Mouse (Mus musculus) embryonic stem cell, embryonic (primary cell): ENCODE measurements at regions not wholly inside any gene's neighbourhood (a gene's known extent, or its start where the extent isn't known, plus 50 kb on each side); places are given as distances from the start of the nearest gene placed in this dataset.

Experiments
- CTCF ChIA-PET, 4 experiments: fragments of 300-600 bp in 2 of 4; fragments of 350-600 bp in 2 of 4; sonication (Branson Sonifier 250); formaldehyde crosslinking; loops; one replicate each; lab custom pipeline; 2022; ENCODE audit warnings: inconsistent platforms in 2 of 4; lab: Charles Lee
- POLR2A ChIA-PET, 4 experiments: fragments of 300-600 bp in 2 of 4; fragments of 350-600 bp in 2 of 4; sonication (Branson Sonifier 250); formaldehyde crosslinking; loops; one replicate each; lab custom pipeline; 2022; ENCODE audit warnings: antibody characterized with exemption in 4 of 4, inconsistent platforms in 1 of 4; lab: Charles Lee

DNA sequence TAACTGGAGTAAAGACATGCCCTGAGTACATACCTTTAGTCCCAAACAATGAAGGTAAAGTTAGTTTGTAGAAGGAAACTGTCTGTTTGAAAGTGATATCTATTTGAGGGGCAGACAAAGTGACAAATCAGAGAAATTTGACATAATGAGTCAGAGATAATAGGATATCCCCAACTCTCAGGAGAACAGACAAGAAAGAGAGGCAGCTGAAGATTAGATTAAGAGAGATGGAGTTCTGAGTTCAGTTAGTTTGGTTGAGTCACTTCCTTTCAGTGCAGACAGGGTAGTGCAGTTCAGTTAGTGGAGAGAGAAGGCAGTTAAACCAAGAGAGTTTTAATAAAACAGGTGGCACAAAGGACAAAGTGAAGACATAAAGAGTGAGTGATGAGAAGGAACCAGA lies 477.4 kb upstream of the Diaph2 start:
- POLR2A ChIA-PET, result no interaction called here

DNA sequence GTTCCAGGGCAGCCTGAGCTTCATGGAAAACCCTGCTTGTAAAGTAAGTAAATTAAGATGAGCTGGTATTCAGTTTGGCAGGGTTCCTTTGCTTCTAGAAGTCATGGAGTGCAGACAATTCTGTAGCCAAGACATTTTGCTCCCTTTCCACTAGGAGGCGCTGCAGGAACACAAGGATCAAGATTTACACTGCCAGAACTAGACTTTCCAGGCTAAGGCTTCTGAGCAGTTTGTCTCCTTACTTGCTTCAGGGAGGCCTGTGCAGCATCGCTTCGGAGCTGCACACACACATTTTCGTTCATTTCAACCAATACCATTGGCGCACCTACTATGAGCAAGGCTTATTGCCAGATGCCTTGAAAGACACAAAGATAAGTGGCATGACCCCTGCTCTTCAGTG lies 445.6 kb upstream of the Diaph2 start:
- ChIA-PET CTCF (no interaction called here), POLR2A (no interaction called here)

More for the DNA sequence above, 477.4 kb upstream of the Diaph2 start:
- CTCF ChIA-PET, result no interaction called here

DNA sequence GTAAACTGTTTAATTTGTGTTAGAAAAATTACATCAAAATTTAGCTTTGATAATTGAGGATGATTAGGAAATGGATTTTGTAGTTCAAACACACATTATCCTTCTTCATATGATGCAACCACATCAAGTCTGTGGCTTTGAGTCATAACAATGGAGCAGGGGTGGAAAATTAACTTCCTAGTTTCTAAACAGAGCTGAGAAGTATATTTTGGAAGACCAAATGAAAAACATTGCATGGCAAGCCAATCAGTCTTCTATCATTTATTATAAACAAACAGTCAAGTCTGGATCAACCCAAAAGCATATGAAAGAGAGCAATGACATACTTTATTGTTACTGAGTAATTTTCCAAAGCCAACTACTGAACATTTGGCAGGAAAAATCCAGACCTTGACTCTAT lies 440.2 kb upstream of the Diaph2 start:
- POLR2A ChIA-PET, result no interaction called here
- CTCF ChIA-PET, result no interaction called here

DNA sequence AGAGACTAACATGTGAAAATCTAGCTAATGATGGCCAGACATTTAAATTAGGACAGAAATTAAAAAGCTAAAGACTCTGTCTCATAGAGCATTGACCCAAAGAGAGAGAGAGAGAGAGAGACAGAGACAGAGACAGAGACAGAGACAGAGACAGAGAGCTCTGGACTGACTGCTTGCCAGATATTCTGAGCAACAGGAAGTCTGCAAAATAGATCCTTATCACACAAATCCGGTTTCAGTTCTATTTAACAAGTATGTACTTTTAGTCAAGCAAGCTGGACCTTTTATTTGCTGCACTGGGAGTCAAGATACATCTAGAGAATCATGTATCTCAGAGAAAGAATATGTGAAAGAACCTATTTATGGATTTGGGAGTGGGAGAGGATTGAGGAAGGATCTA lies 420.1 kb upstream of the Diaph2 start:
- POLR2A ChIA-PET, result no interaction called here
- CTCF ChIA-PET, result no interaction called here

DNA sequence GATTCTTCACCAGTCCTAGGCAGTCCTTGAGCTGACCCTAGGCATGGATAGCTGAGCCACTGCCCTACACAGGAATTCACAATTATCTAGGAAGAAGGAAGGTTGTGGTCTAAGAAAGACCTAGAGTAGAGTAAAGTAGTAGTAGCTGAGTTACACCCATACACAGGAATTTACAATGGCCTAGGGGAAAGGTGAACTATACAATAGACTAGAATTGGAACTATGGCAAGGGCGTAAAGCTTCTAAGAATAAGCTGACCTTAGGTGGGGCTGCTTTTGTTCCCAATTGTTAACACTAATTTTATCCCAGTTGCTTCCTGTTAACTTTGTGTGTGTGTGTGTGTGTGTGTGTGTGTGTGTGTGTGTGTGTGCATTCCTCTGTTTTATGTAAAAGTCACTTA lies 416.7 kb upstream of the Diaph2 start:
- CTCF ChIA-PET, result no interaction called here

More for the DNA sequence above, 416.7 kb upstream of the Diaph2 start:
- POLR2A ChIA-PET, result interaction anchor here in 1 of 4 experiments (0.6 kb wide), 1 partner anchor 466 kb away, joined by 3 read pairs; no protein-coding TSS in a partner anchor
